Mouse (Mus musculus): ENCODE measurements at regions not wholly inside any gene's neighbourhood (a gene's known extent, or its start where the extent isn't known, plus 50 kb on each side); places are given as distances from the start of the nearest gene placed in this dataset.

DNA sequence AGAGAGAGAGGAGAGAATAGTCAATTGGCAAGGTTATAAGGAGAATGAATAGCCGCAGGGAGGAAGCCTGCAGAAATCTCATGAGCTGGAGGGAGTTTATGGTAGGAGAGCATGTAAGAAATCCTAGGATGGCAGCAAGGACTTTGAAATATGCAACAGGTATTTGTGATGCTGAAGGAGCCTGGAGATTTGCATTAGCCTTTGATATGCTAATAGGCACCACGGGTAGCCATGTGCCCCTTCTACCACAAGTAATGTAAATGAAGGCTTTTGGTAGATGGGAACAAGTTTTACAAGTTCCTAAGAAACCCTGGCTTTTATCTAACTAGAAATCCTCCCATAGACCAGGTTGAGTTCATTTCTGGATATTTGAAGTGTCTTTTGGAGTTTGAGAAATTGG, 871.2 kb downstream of the Defb40 start:
- H3K27ac ChIP-seq (ENCODE audit: insufficient read depth, low read length): no peak overlapping the region
- TF ChIP-seq POLR2A (IDR thresholded peaks at IDR 0.05; ENCODE audit: insufficient read depth, low read length) (no peak), EP300 (IDR thresholded peaks at IDR 0.05; ENCODE audit: insufficient read depth, low read depth, low read length) (no peak)
- peaks cover 2% of the 10 kb centered on the region for H3K4me1 ChIP-seq (ENCODE audit: control insufficient read depth, insufficient read depth, low read length)
- H3K4me3 ChIP-seq (ENCODE audit: low read depth, low read length): no peak overlapping the region
- no peak overlapping the region for H3K9ac ChIP-seq (ENCODE audit: low read depth, poor library complexity, severe bottlenecking)
- H3K9me3 ChIP-seq (replicated peaks; ENCODE audit: control insufficient read depth, insufficient read depth, low read length, poor library complexity, severe bottlenecking): peaks cover 19% of the 10 kb centered on the region
- H3K36me3 ChIP-seq (ENCODE audit: control insufficient read depth, insufficient read depth, low read length, poor library complexity, severe bottlenecking): no peaks in the 10 kb centered on the region
- no peaks in the 10 kb centered on the region for H3K27me3 ChIP-seq (ENCODE audit: control insufficient read depth, insufficient read depth, low read length, poor library complexity, severe bottlenecking)

DNA sequence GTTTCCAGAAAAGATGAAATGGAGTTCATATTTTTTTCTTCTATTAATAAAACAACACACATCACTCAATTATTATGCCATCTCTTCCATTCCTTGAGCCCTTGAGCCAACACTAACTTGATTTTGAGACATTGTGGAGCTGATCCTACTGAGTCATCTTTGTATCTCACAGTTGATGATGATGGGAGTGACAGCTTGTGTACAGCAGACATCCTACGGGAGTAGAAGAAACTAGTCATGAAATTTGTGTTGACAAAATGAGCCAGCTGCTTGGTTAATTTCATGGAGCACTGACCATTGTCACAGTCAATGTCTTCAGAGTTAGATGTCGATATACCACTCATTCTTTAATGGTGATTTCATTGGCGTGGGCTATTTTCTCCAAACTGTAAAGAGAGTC, 912.6 kb downstream of the Defb40 start:
- no peak for TF ChIP-seq CTCF (IDR thresholded peaks at IDR 0.05; ENCODE audit: low read depth, low read length)
- no peak for TF ChIP-seq POLR2A (IDR thresholded peaks at IDR 0.05; ENCODE audit: insufficient read depth, low read length)
- TF ChIP-seq EP300 (IDR thresholded peaks at IDR 0.05; ENCODE audit: insufficient read depth, low read depth, low read length): no peak
- H3K4me1 ChIP-seq (ENCODE audit: control insufficient read depth, insufficient read depth, low read length): no peaks in the 10 kb centered on the region
- no peak overlapping the region for H3K9ac ChIP-seq (ENCODE audit: low read depth, poor library complexity, severe bottlenecking)
- no peaks in the 10 kb centered on the region for H3K36me3 ChIP-seq (ENCODE audit: control insufficient read depth, insufficient read depth, low read length, poor library complexity, severe bottlenecking)
- no peaks in the 10 kb centered on the region for H3K9me3 ChIP-seq (replicated peaks; ENCODE audit: control insufficient read depth, insufficient read depth, low read length, poor library complexity, severe bottlenecking)
- no peak overlapping the region for H3K27ac ChIP-seq (ENCODE audit: insufficient read depth, low read length)
- no peaks in the 10 kb centered on the region for H3K27me3 ChIP-seq (ENCODE audit: control insufficient read depth, insufficient read depth, low read length, poor library complexity, severe bottlenecking)
- no peak overlapping the region for H3K4me3 ChIP-seq (ENCODE audit: low read depth, low read length)

DNA sequence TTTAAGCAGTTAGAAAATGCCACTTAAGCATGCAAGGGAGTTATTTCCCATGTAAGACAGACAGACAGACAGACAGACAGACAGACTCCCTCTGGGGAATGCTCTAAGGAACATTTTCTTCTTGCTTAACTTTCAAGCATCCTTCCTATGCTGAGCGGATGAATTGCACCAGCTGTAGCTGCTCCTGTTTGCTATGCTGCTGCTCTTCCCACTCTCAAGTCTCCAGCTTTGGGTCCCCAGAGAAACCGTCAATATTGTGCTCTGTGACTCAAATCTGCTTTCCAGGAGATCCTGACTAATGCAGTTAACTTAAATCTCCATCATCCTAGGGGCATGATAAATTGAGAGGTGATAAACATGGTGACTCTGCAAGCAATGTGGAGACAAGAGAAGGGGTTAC, 918.5 kb downstream of the Defb40 start:
- H3K36me3 ChIP-seq (ENCODE audit: control insufficient read depth, insufficient read depth, low read length, poor library complexity, severe bottlenecking): no peaks in the 10 kb centered on the region
- no peak overlapping the region for H3K27ac ChIP-seq (ENCODE audit: insufficient read depth, low read length)
- H3K27me3 ChIP-seq (ENCODE audit: control insufficient read depth, insufficient read depth, low read length, poor library complexity, severe bottlenecking): no peaks in the 10 kb centered on the region
- no peaks in the 10 kb centered on the region for H3K4me1 ChIP-seq (ENCODE audit: control insufficient read depth, insufficient read depth, low read length)
- no peak overlapping the region for H3K4me3 ChIP-seq (ENCODE audit: low read depth, low read length)
- no peak for TF ChIP-seq CTCF (IDR thresholded peaks at IDR 0.05; ENCODE audit: low read depth, low read length)
- TF ChIP-seq POLR2A (IDR thresholded peaks at IDR 0.05; ENCODE audit: insufficient read depth, low read length): no peak
- TF ChIP-seq EP300 (IDR thresholded peaks at IDR 0.05; ENCODE audit: insufficient read depth, low read depth, low read length): no peak
- no peak overlapping the region for H3K9ac ChIP-seq (ENCODE audit: low read depth, poor library complexity, severe bottlenecking)
- H3K9me3 ChIP-seq (replicated peaks; ENCODE audit: control insufficient read depth, insufficient read depth, low read length, poor library complexity, severe bottlenecking): no peaks in the 10 kb centered on the region

DNA sequence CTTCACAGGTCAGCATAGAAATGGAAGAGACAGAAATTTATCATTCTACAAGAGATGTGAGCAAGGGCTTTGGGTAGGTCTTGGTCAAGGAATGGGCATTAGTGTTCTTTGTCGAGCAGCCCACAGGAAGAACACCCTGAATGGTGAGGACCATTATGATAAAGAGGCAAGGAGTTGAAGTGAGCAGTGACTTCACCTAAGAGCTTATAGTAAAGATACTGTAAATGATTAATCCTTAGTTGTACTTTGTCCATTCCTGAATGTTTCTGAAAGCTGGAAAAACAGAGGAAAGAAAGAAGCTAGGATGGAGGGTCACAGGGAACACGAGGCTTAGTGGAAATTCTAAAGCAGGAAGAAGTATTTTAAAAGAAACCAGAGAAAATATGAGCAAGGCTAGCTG, 956.9 kb downstream of the Defb40 start:
- Histone ChIP-seq H3K9me3 (replicated peaks; ENCODE audit: control insufficient read depth, insufficient read depth, low read length, poor library complexity, severe bottlenecking) (no peaks in the 10 kb centered on the region; the same call in 1 of the 2 replicates), H3K36me3 (ENCODE audit: control insufficient read depth, insufficient read depth, low read length, poor library complexity, severe bottlenecking) (no peaks in the 10 kb centered on the region), H3K27ac (ENCODE audit: insufficient read depth, low read length) (no peak overlapping the region), H3K4me1 (ENCODE audit: control insufficient read depth, insufficient read depth, low read length) (no peaks in the 10 kb centered on the region), H3K4me3 (ENCODE audit: low read depth, low read length) (no peak overlapping the region), H3K9ac (ENCODE audit: low read depth, poor library complexity, severe bottlenecking) (no peak overlapping the region), H3K27me3 (ENCODE audit: control insufficient read depth, insufficient read depth, low read length, poor library complexity, severe bottlenecking) (no peaks in the 10 kb centered on the region)
- TF ChIP-seq CTCF (IDR thresholded peaks at IDR 0.05; ENCODE audit: low read depth, low read length) (no peak), POLR2A (IDR thresholded peaks at IDR 0.05; ENCODE audit: insufficient read depth, low read length) (no peak), EP300 (IDR thresholded peaks at IDR 0.05; ENCODE audit: insufficient read depth, low read depth, low read length) (no peak)

DNA sequence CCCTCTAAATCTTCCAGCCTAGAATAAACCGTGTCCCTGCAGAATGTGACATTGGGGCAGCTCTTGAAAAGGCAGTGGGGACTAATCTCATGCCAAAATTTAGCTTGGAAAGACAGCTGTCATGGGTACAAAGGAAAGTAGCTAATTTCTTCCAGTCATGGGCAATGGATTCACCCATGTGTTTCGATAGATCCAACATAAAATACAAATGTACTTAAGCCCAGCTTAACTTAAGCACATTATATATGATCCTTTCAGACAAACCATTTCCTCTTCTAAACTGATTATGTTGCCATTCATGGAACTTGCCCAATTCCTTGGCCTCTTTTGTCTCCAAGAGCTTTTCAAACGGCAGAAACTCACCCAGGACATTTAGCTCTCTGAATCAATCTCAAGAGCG, 970.5 kb downstream of the Defb40 start:
- no peaks in the 10 kb centered on the region for H3K36me3 ChIP-seq (ENCODE audit: control insufficient read depth, insufficient read depth, low read length, poor library complexity, severe bottlenecking)
- no peaks in the 10 kb centered on the region; the same call in 1 of the 2 replicates for H3K27me3 ChIP-seq (ENCODE audit: control insufficient read depth, insufficient read depth, low read length, poor library complexity, severe bottlenecking)
- H3K27ac ChIP-seq (ENCODE audit: insufficient read depth, low read length): no peak overlapping the region
- no peak overlapping the region for H3K4me3 ChIP-seq (ENCODE audit: low read depth, low read length)
- H3K9me3 ChIP-seq (replicated peaks; ENCODE audit: control insufficient read depth, insufficient read depth, low read length, poor library complexity, severe bottlenecking): no peaks in the 10 kb centered on the region
- H3K4me1 ChIP-seq (ENCODE audit: control insufficient read depth, insufficient read depth, low read length): no peaks in the 10 kb centered on the region
- no peak for TF ChIP-seq CTCF (IDR thresholded peaks at IDR 0.05; ENCODE audit: low read depth, low read length)
- TF ChIP-seq EP300 (IDR thresholded peaks at IDR 0.05; ENCODE audit: insufficient read depth, low read depth, low read length): no peak
- no peak for TF ChIP-seq POLR2A (IDR thresholded peaks at IDR 0.05; ENCODE audit: insufficient read depth, low read length)
- no peak overlapping the region for H3K9ac ChIP-seq (ENCODE audit: low read depth, poor library complexity, severe bottlenecking)

DNA sequence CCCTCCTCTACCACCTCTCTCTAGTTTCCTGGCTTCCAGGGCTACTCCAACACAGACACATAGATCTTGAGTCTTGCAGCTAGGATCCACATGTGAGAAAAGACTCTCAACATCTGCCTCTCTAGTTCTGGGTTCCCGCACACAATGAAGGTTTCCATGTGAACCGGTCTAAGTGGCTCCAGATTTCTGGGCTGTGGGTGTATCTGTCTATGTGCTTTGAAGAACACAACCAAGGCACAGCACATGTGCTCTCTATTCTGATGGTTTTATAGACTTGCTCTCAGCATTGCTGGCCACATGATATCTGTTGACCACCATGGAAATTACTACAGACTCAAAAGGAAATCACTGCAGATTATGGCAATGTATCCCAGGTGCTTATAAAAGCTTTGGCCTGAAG, 972.4 kb downstream of the Defb40 start:
- no peaks in the 10 kb centered on the region; the same call in 1 of the 2 replicates for H3K27me3 ChIP-seq (ENCODE audit: control insufficient read depth, insufficient read depth, low read length, poor library complexity, severe bottlenecking)
- H3K36me3 ChIP-seq (ENCODE audit: control insufficient read depth, insufficient read depth, low read length, poor library complexity, severe bottlenecking): no peaks in the 10 kb centered on the region
- no peak overlapping the region for H3K9ac ChIP-seq (ENCODE audit: low read depth, poor library complexity, severe bottlenecking)
- no peak overlapping the region for H3K4me3 ChIP-seq (ENCODE audit: low read depth, low read length)
- no peaks in the 10 kb centered on the region for H3K9me3 ChIP-seq (replicated peaks; ENCODE audit: control insufficient read depth, insufficient read depth, low read length, poor library complexity, severe bottlenecking)
- H3K4me1 ChIP-seq (ENCODE audit: control insufficient read depth, insufficient read depth, low read length): no peaks in the 10 kb centered on the region
- TF ChIP-seq EP300 (IDR thresholded peaks at IDR 0.05; ENCODE audit: insufficient read depth, low read depth, low read length) (no peak), POLR2A (IDR thresholded peaks at IDR 0.05; ENCODE audit: insufficient read depth, low read length) (no peak), CTCF (IDR thresholded peaks at IDR 0.05; ENCODE audit: low read depth, low read length) (no peak)
- no peak overlapping the region for H3K27ac ChIP-seq (ENCODE audit: insufficient read depth, low read length)
